Mouse (Mus musculus) liver, embryonic 14.5 days (tissue): ENCODE results near the gene Ckap4.
"Not testable (repeated sequence)": the region's sequence is repeated elsewhere in the genome, so short reads cannot be mapped to it uniquely, and the experiment has no call there.

Experiments
- CTCF ChIP-seq: IDR thresholded peaks from 2 replicates; pipeline ENCODE4 v1.5.1; 2016; ENCODE audit warnings: antibody characterized with exemption, low read depth, control low read depth
- EP300 ChIP-seq: IDR thresholded peaks from 2 replicates; pipeline ENCODE4 v1.6.1; 2016; ENCODE audit warnings: antibody characterized with exemption, low read depth

DNA sequence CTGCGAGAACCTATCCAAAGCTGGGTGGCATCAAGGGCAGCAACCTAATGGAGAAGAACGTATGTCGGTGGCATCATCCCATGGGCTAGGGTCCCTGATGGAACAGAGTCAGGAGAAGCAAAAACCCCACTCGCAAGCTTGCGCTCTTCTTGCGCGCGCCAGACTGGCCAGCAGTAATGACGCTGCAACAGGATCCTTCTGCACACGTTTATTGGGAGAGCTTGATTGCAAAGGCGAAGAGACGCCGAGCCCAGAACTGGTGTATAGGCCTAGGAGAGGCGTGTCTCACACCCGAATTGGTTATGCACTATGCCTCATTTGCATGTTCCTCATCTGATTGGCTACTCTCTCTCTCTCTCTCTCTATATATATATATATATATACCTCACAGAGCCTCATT is 51.4 kb downstream of the Ckap4 start:
- not testable (repeated sequence) for TF ChIP-seq CTCF, EP300
